Mouse (Mus musculus) limb, embryonic 12.5 days (tissue): ENCODE measurements around the gene Orai1. TPM values are rescaled to one million over a fixed set of nuclear protein-coding genes. Genes with fewer than 3 reads are reported as not detected.

Experiments used
- ATAC-seq: fragments of 200-750 bp; cut with Nextera tagmentation; 2 replicates; pipeline ENCODE4 v1.8.0; 2017; ENCODE audit warnings: low read depth, moderate TSS enrichment; ENCODE audit not compliant: insufficient number of reproducible peaks, insufficient read depth, low FRiP score, low TSS enrichment
- H3K27ac ChIP-seq: fragments of 300-500 bp; sonication (generic); 2 replicates; pipeline ENCODE4 v1.5.1; 2016; ENCODE audit warnings: mild to moderate bottlenecking, moderate library complexity
- H3K27me3 ChIP-seq: fragments of 300-500 bp; sonication (generic); 2 replicates; pipeline ENCODE4 v1.6.1; 2016; ENCODE audit warnings: mild to moderate bottlenecking, moderate library complexity
- H3K36me3 ChIP-seq: fragments of 300-500 bp; sonication (generic); 2 replicates; pipeline ENCODE4 v1.6.1; 2016; ENCODE audit warnings: mild to moderate bottlenecking, moderate library complexity
- H3K4me1 ChIP-seq: fragments of 300-500 bp; sonication (generic); replicated peaks from 2 replicates; pipeline ENCODE4 v1.6.1; 2016
- H3K4me2 ChIP-seq: fragments of 300-500 bp; sonication (generic); 2 replicates; pipeline ENCODE4 v1.6.1; 2016; ENCODE audit warnings: mild to moderate bottlenecking, moderate library complexity
- H3K4me3 ChIP-seq: fragments of 300-500 bp; sonication (generic); replicated peaks from 2 replicates; pipeline ENCODE4 v1.5.1; 2016; ENCODE audit warnings: mild to moderate bottlenecking
- H3K9ac ChIP-seq: fragments of 300-500 bp; sonication (generic); replicated peaks from 2 replicates; pipeline ENCODE4 v1.6.1; 2016; ENCODE audit warnings: mild to moderate bottlenecking, moderate library complexity
- H3K9me3 ChIP-seq: fragments of 300-500 bp; sonication (generic); 2 replicates; pipeline ENCODE4 v1.6.1; 2016; ENCODE audit warnings: mild to moderate bottlenecking, moderate library complexity
- WGBS: fragments of 180-500 bp; shearing (Covaris S2); methylation state at CpG from one replicate; pipeline ENCODE4 v1.1.7; 2016; 5-methylcytosine and 5-hydroxymethylcytosine counted together
- polyA plus RNA-seq: library from polyadenylated mRNA; unstranded; fragments of >200 nt; fragmentation: Nextera tagmentation; extraction: Ambion mirVana; gene quantifications from 2 replicates; pipeline ENCODE4 v1.2.1, GENCODE M21; 2016

Orai1 gene
- polyA plus RNA-seq, 1 experiment from 2014 or later: 14.6 TPM

GRCm38 (mm10) chr5:122997205-122998204 lies 17.4 kb upstream of the Orai1 start:
- 86% methylated on average over 18 of the region's 18 CpGs for WGBS
- Histone ChIP-seq H3K27ac (no peak overlapping the region), H3K27me3 (no peaks in the 10 kb centered on the region), H3K4me1 (peaks cover 18% of the 10 kb centered on the region), H3K9ac (no peak overlapping the region), H3K4me2 (no peak overlapping the region), H3K9me3 (no peaks in the 10 kb centered on the region), H3K36me3 (peaks cover 7% of the 10 kb centered on the region; the same call in 1 of the 2 replicates), H3K4me3 (no peak overlapping the region)
- ATAC-seq: no peak

- Histone ChIP-seq H3K4me1 (no peaks in the 10 kb centered on the region), H3K27ac (no peak overlapping the region), H3K4me2 (no peak overlapping the region), H3K9ac (no peak overlapping the region), H3K36me3 (peaks cover 7% of the 10 kb centered on the region; the same call in 1 of the 2 replicates), H3K9me3 (no peaks in the 10 kb centered on the region), H3K4me3 (no peak overlapping the region), H3K27me3 (no peaks in the 10 kb centered on the region)
- ATAC-seq: no peak
- WGBS: 77% methylated on average over 1 of the region's 1 CpGs
Observed at GRCm38 (mm10) chr5:123000901-123001300, 14.0 kb upstream of the Orai1 start.

- H3K4me3 ChIP-seq: no peak overlapping the region
- H3K36me3 ChIP-seq: no peaks in the 10 kb centered on the region
- H3K4me2 ChIP-seq: no peak overlapping the region
- no peaks in the 10 kb centered on the region for H3K27me3 ChIP-seq
- WGBS: 67% methylated on average over 19 of the region's 19 CpGs
- H3K9me3 ChIP-seq: no peaks in the 10 kb centered on the region
- no peak overlapping the region for H3K27ac ChIP-seq
- ATAC-seq: no peak
- no peak overlapping the region for H3K9ac ChIP-seq
- H3K4me1 ChIP-seq: peaks cover 10% of the 10 kb centered on the region; the same call in 1 of the 2 replicates
Observed at GRCm38 (mm10) chr5:123005716-123006592, 8.9 kb upstream of the Orai1 start.

- no peak for ATAC-seq
- WGBS: 57% methylated on average over 7 of the region's 7 CpGs
- Histone ChIP-seq H3K27me3 (no peaks in the 10 kb centered on the region), H3K9ac (no peak overlapping the region), H3K27ac (no peak overlapping the region), H3K4me3 (no peak overlapping the region), H3K9me3 (no peaks in the 10 kb centered on the region), H3K4me1 (peaks cover 10% of the 10 kb centered on the region; the same call in 1 of the 2 replicates), H3K4me2 (no peak overlapping the region), H3K36me3 (no peaks in the 10 kb centered on the region)
Observed at GRCm38 (mm10) chr5:123008877-123009493, 5.9 kb upstream of the Orai1 start.

GRCm38 (mm10) chr5:123009873-123010272 lies 5.0 kb upstream of the Orai1 start:
- no peak overlapping the region for H3K27ac ChIP-seq
- H3K4me3 ChIP-seq: no peak overlapping the region
- no peaks in the 10 kb centered on the region for H3K9me3 ChIP-seq
- H3K4me2 ChIP-seq: no peak overlapping the region
- H3K4me1 ChIP-seq: peaks cover 14% of the 10 kb centered on the region
- H3K9ac ChIP-seq: no peak overlapping the region
- no peaks in the 10 kb centered on the region for H3K27me3 ChIP-seq
- ATAC-seq: no peak
- H3K36me3 ChIP-seq: no peaks in the 10 kb centered on the region
- WGBS: 62% methylated on average over 11 of the region's 11 CpGs

GRCm38 (mm10) chr5:123010806-123011205 lies 4.1 kb upstream of the Orai1 start:
- Histone ChIP-seq H3K36me3 (no peaks in the 10 kb centered on the region), H3K4me3 (no peak overlapping the region)
- no peak for ATAC-seq

GRCm38 (mm10) chr5:123011705-123012104 lies 3.2 kb upstream of the Orai1 start:
- H3K36me3 ChIP-seq: no peaks in the 10 kb centered on the region
- no peaks in the 10 kb centered on the region for H3K27me3 ChIP-seq
- WGBS: 93% methylated on average over 9 of the region's 9 CpGs
- H3K27ac ChIP-seq: no peak overlapping the region
- H3K4me1 ChIP-seq: peaks cover 26% of the 10 kb centered on the region
- H3K9ac ChIP-seq: no peak overlapping the region
- no peak for ATAC-seq
- H3K9me3 ChIP-seq: no peaks in the 10 kb centered on the region
- no peak overlapping the region for H3K4me2 ChIP-seq
- H3K4me3 ChIP-seq: no peak overlapping the region

More at GRCm38 (mm10) chr5:123010806-123011205, 4.1 kb upstream of the Orai1 start:
- WGBS: 90% methylated on average over 6 of the region's 6 CpGs
- no peaks in the 10 kb centered on the region for H3K9me3 ChIP-seq
- H3K4me2 ChIP-seq: no peak overlapping the region
- H3K27me3 ChIP-seq: no peaks in the 10 kb centered on the region
- H3K27ac ChIP-seq: no peak overlapping the region
- no peak overlapping the region for H3K9ac ChIP-seq
- H3K4me1 ChIP-seq: peaks cover 18% of the 10 kb centered on the region

GRCm38 (mm10) chr5:123013599-123014315 lies 1.1 kb upstream of the Orai1 start:
- no peaks in the 10 kb centered on the region for H3K9me3 ChIP-seq
- H3K27ac ChIP-seq: 0 out of 2 replicates have a peak overlapping the region, but pooled peaks have one; percentile 12
- WGBS: 51% methylated on average over 9 of the region's 9 CpGs
- no peaks in the 10 kb centered on the region for H3K36me3 ChIP-seq
- no peak overlapping the region for H3K4me3 ChIP-seq
- no peak overlapping the region for H3K9ac ChIP-seq
- no peak overlapping the region for H3K4me2 ChIP-seq
- H3K27me3 ChIP-seq: no peaks in the 10 kb centered on the region
- ATAC-seq: 0 out of 2 replicates have a peak, but pooled peaks have one; percentile 34
- peaks cover 27% of the 10 kb centered on the region for H3K4me1 ChIP-seq

- H3K9ac ChIP-seq: peak overlapping the region; percentile 83
- peak overlapping the region; percentile 96; the same call in 1 of the 2 replicates for H3K27ac ChIP-seq
- no peaks in the 10 kb centered on the region for H3K27me3 ChIP-seq
- no peaks in the 10 kb centered on the region for H3K9me3 ChIP-seq
- peaks cover 34% of the 10 kb centered on the region for H3K4me1 ChIP-seq
- peak overlapping the region; percentile 83 for H3K4me2 ChIP-seq
- 22% methylated on average over 8 of the region's 8 CpGs for WGBS
- no peaks in the 10 kb centered on the region for H3K36me3 ChIP-seq
- ATAC-seq: no peak
- peak overlapping the region; percentile 74 for H3K4me3 ChIP-seq
Observed at GRCm38 (mm10) chr5:123015915-123016314, 1.0 kb downstream of the Orai1 start.

- Histone ChIP-seq H3K4me1 (peaks cover 34% of the 10 kb centered on the region), H3K36me3 (no peaks in the 10 kb centered on the region), H3K27me3 (no peaks in the 10 kb centered on the region), H3K9me3 (no peaks in the 10 kb centered on the region), H3K27ac (no peak overlapping the region), H3K4me3 (no peak overlapping the region), H3K9ac (no peak overlapping the region), H3K4me2 (no peak overlapping the region)
- ATAC-seq: no peak
- WGBS: 80% methylated on average over 4 of the region's 4 CpGs
Observed at GRCm38 (mm10) chr5:123017504-123017903, 2.6 kb downstream of the Orai1 start.
